Mouse (Mus musculus): Measurements from ENCODE around the gene Ubqln2.

Gene Ubqln2

GRCm38 (mm10) chrX:153497688-153498516 lies at the start of gene Ubqln2:
Gene Ubqln2 (plus strand): TSS chrX:153498227.
- peak; percentile 76 for DNase-seq (ENCODE audit: low read depth, low spot score)
- no peaks in the 10 kb centered on the region for H3K36me3 ChIP-seq (ENCODE audit: control insufficient read depth, insufficient read depth, low read length, poor library complexity, severe bottlenecking)

GRCm38 (mm10) chrX:153451946-153452345 lies 46.1 kb upstream of the Ubqln2 start:
- DNase-seq (ENCODE audit: low read depth, low spot score) = no peak
- Histone ChIP-seq H3K27me3 (ENCODE audit: control insufficient read depth, insufficient read depth, low read length, poor library complexity, severe bottlenecking) (no peaks in the 10 kb centered on the region), H3K36me3 (ENCODE audit: control insufficient read depth, insufficient read depth, low read length, poor library complexity, severe bottlenecking) (no peaks in the 10 kb centered on the region)

More at GRCm38 (mm10) chrX:153497688-153498516, at the start of gene Ubqln2:
- H3K27me3 ChIP-seq (ENCODE audit: control insufficient read depth, insufficient read depth, low read length, poor library complexity, severe bottlenecking) = no peaks in the 10 kb centered on the region

GRCm38 (mm10) chrX:153476760-153477248 lies 21.2 kb upstream of the Ubqln2 start:
- H3K27me3 ChIP-seq (ENCODE audit: control insufficient read depth, insufficient read depth, low read length, poor library complexity, severe bottlenecking) = no peaks in the 10 kb centered on the region
- no peak for DNase-seq (ENCODE audit: low read depth, low spot score)
- no peaks in the 10 kb centered on the region for H3K36me3 ChIP-seq (ENCODE audit: control insufficient read depth, insufficient read depth, low read length, poor library complexity, severe bottlenecking)

GRCm38 (mm10) chrX:153492326-153492725 lies 5.7 kb upstream of the Ubqln2 start:
- Histone ChIP-seq H3K36me3 (ENCODE audit: control insufficient read depth, insufficient read depth, low read length, poor library complexity, severe bottlenecking) (no peaks in the 10 kb centered on the region), H3K27me3 (ENCODE audit: control insufficient read depth, insufficient read depth, low read length, poor library complexity, severe bottlenecking) (no peaks in the 10 kb centered on the region)
- DNase-seq (ENCODE audit: low read depth, low spot score) = no peak

- H3K27me3 ChIP-seq (ENCODE audit: control insufficient read depth, insufficient read depth, low read length, poor library complexity, severe bottlenecking) = no peaks in the 10 kb centered on the region
These were observed 752 bp downstream of the Ubqln2 start for GRCm38 (mm10) chrX:153498665-153499293.

GRCm38 (mm10) chrX:153499294-153500046 lies 1.4 kb downstream of the Ubqln2 start:
- Histone ChIP-seq H3K36me3 (ENCODE audit: control insufficient read depth, insufficient read depth, low read length, poor library complexity, severe bottlenecking) (no peaks in the 10 kb centered on the region), H3K27me3 (ENCODE audit: control insufficient read depth, insufficient read depth, low read length, poor library complexity, severe bottlenecking) (no peaks in the 10 kb centered on the region)
- DNase-seq (ENCODE audit: low read depth, low spot score) = no peak

More at GRCm38 (mm10) chrX:153498665-153499293, 752 bp downstream of the Ubqln2 start:
- no peak for DNase-seq (ENCODE audit: low read depth, low spot score)
- H3K36me3 ChIP-seq (ENCODE audit: control insufficient read depth, insufficient read depth, low read length, poor library complexity, severe bottlenecking) = no peaks in the 10 kb centered on the region

- Histone ChIP-seq H3K36me3 (ENCODE audit: control insufficient read depth, insufficient read depth, low read length, poor library complexity, severe bottlenecking) (no peaks in the 10 kb centered on the region), H3K27me3 (ENCODE audit: control insufficient read depth, insufficient read depth, low read length, poor library complexity, severe bottlenecking) (no peaks in the 10 kb centered on the region)
- DNase-seq (ENCODE audit: low read depth, low spot score) = no peak
These were observed 2.0 kb downstream of the Ubqln2 start for GRCm38 (mm10) chrX:153500047-153500345.

GRCm38 (mm10) chrX:153505954-153506353 lies 7.9 kb downstream of the Ubqln2 start:
- no peaks in the 10 kb centered on the region for H3K36me3 ChIP-seq (ENCODE audit: control insufficient read depth, insufficient read depth, low read length, poor library complexity, severe bottlenecking)
- peak; percentile 44 for DNase-seq (ENCODE audit: low read depth, low spot score)

GRCm38 (mm10) chrX:153515491-153515890 lies 17.5 kb downstream of the Ubqln2 start:
- DNase-seq (ENCODE audit: low read depth, low spot score) = no peak
- H3K36me3 ChIP-seq (ENCODE audit: control insufficient read depth, insufficient read depth, low read length, poor library complexity, severe bottlenecking) = no peaks in the 10 kb centered on the region
- no peaks in the 10 kb centered on the region for H3K27me3 ChIP-seq (ENCODE audit: control insufficient read depth, insufficient read depth, low read length, poor library complexity, severe bottlenecking)

More at GRCm38 (mm10) chrX:153505954-153506353, 7.9 kb downstream of the Ubqln2 start:
- no peaks in the 10 kb centered on the region for H3K27me3 ChIP-seq (ENCODE audit: control insufficient read depth, insufficient read depth, low read length, poor library complexity, severe bottlenecking)

GRCm38 (mm10) chrX:153528399-153528798 lies 30.4 kb downstream of the Ubqln2 start:
- peak; percentile 0 for DNase-seq (ENCODE audit: low read depth, low spot score)
- Histone ChIP-seq H3K27me3 (ENCODE audit: control insufficient read depth, insufficient read depth, low read length, poor library complexity, severe bottlenecking) (no peaks in the 10 kb centered on the region), H3K36me3 (ENCODE audit: control insufficient read depth, insufficient read depth, low read length, poor library complexity, severe bottlenecking) (no peaks in the 10 kb centered on the region)
